Mouse (Mus musculus) hindbrain, embryonic 16.5 days (tissue): ENCODE measurements around the gene Slc7a5. TPM values are rescaled to one million over a fixed set of nuclear protein-coding genes. Genes with fewer than 3 reads are reported as not detected.
A peak's percentile ranks its signal among the peaks of the same experiment; 100 is the strongest.

ENCODE experiments used
- ATAC-seq: fragments of 200-750 bp; cut with Nextera tagmentation; 2 replicates; pipeline ENCODE4 v1.8.0; 2017; ENCODE audit warnings: moderate TSS enrichment, moderate library complexity
- H3K27ac ChIP-seq: fragments of 300-500 bp; sonication (generic); 2 replicates; pipeline ENCODE4 v1.5.1; 2014; ENCODE audit warnings: low read depth, mild to moderate bottlenecking, control low read depth, low read length, moderate library complexity
- H3K27me3 ChIP-seq: fragments of 300-500 bp; sonication (generic); replicated peaks from 2 replicates; pipeline ENCODE4 v1.6.1; 2014; ENCODE audit warnings: low read length; ENCODE audit not compliant: control insufficient read depth, insufficient read depth
- H3K36me3 ChIP-seq: fragments of 300-500 bp; sonication (generic); 2 replicates; pipeline ENCODE4 v1.6.1; 2014; ENCODE audit warnings: mild to moderate bottlenecking, low read length, moderate library complexity, mixed read lengths; ENCODE audit not compliant: control insufficient read depth, insufficient read depth
- H3K4me1 ChIP-seq: fragments of 300-500 bp; sonication (generic); 2 replicates; pipeline ENCODE4 v1.6.1; 2014; ENCODE audit warnings: low read depth, low read length; ENCODE audit not compliant: control insufficient read depth, insufficient read depth
- H3K4me2 ChIP-seq: fragments of 300-500 bp; sonication (generic); 2 replicates; pipeline ENCODE4 v1.6.1; 2014; ENCODE audit warnings: mild to moderate bottlenecking, low read length, control low read depth, moderate library complexity
- H3K4me3 ChIP-seq: fragments of 300-500 bp; sonication (generic); 2 replicates; pipeline ENCODE4 v1.5.1; 2014; ENCODE audit warnings: mild to moderate bottlenecking, low read length, control low read depth, moderate library complexity
- H3K9ac ChIP-seq: fragments of 300-500 bp; sonication (generic); 2 replicates; pipeline ENCODE4 v1.6.1; 2014; ENCODE audit warnings: low read depth, mild to moderate bottlenecking, control low read depth, low read length, moderate library complexity
- H3K9me3 ChIP-seq: fragments of 300-500 bp; sonication (generic); 2 replicates; pipeline ENCODE4 v1.6.1; 2014; ENCODE audit warnings: mild to moderate bottlenecking, low read length, moderate library complexity; ENCODE audit not compliant: control insufficient read depth
- WGBS: fragments of 180-500 bp; shearing (Covaris S2); extraction: QIAGEN DNeasy Blood & Tissue Kit; methylation state at CpG from one replicate; pipeline ENCODE4 v1.1.7; 2014; 5-methylcytosine and 5-hydroxymethylcytosine counted together
- polyA plus RNA-seq: library from polyadenylated mRNA; unstranded; fragments of >200 nt; fragmentation: Nextera tagmentation; extraction: Ambion mirVana; gene quantifications from 2 replicates; pipeline ENCODE4 v1.2.1, GENCODE M21; 2015

The Slc7a5 gene
- polyA plus RNA-seq, 1 experiment from 2014 or later: 44.9 TPM

DNA sequence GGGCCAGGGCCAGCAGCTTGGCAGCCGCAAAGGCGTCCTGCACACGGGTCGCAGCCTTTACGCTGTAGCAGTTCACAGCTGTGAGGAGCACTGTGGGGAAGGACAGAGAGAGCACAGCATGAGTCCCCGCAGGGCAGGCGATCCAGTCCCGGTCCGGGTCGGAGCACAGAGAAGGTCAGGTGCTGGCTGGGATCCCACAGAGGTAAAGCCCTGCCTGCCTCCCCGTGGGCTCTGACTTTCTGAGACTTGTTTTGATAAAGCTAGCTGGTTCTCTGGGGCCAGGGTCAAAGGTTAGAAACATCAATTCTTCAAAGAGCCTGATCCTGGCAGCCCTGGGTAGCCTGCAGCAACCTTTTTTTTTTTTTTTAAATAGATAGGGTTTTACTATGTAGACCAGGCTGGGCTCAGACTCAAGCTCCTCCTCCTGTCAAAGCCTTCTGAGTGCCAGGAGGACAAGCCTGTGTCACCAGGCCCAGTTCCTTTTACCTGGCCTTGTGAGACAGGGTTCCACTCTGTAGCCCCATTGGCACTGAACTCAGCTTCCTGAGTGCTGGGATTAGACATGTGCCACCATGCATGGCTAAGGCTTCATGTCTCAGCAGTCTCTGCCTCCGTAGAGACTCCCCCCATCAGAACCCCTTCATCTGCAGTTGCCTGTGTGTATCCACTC, 10.9 kb downstream of the Slc7a5 start:
- no peaks in the 10 kb centered on the region for H3K36me3 ChIP-seq
- H3K9ac ChIP-seq: peak overlapping the region; percentile 7; the same call in 1 of the 2 replicates
- no peak overlapping the region for H3K4me3 ChIP-seq
- no peak overlapping the region for H3K27ac ChIP-seq
- H3K9me3 ChIP-seq: no peaks in the 10 kb centered on the region
- H3K27me3 ChIP-seq: no peaks in the 10 kb centered on the region
- no peak for ATAC-seq
- peaks cover 31% of the 10 kb centered on the region for H3K4me1 ChIP-seq
- 29% methylated on average over 12 of the region's 12 CpGs for WGBS
- no peak overlapping the region for H3K4me2 ChIP-seq

- ATAC-seq: no peak
- Histone ChIP-seq H3K27me3 (no peaks in the 10 kb centered on the region), H3K36me3 (no peaks in the 10 kb centered on the region), H3K4me3 (no peak overlapping the region), H3K4me1 (peaks cover 30% of the 10 kb centered on the region), H3K9ac (no peak overlapping the region), H3K4me2 (no peak overlapping the region), H3K27ac (no peak overlapping the region), H3K9me3 (no peaks in the 10 kb centered on the region)
- 57% methylated on average over 7 of the region's 7 CpGs for WGBS
Measured at GRCm38 (mm10) chr8:121895910-121896309, 11.6 kb downstream of the Slc7a5 start.

GRCm38 (mm10) chr8:121892875-121893274, 14.6 kb downstream of the Slc7a5 start:
- peaks cover 17% of the 10 kb centered on the region for H3K4me1 ChIP-seq
- WGBS: 59% methylated on average over 5 of the region's 5 CpGs
- H3K9me3 ChIP-seq: no peaks in the 10 kb centered on the region
- H3K4me3 ChIP-seq: no peak overlapping the region
- no peaks in the 10 kb centered on the region for H3K36me3 ChIP-seq
- H3K9ac ChIP-seq: no peak overlapping the region
- H3K4me2 ChIP-seq: no peak overlapping the region
- no peak overlapping the region for H3K27ac ChIP-seq
- H3K27me3 ChIP-seq: no peaks in the 10 kb centered on the region
- ATAC-seq: no peak

- 84% methylated on average over 15 of the region's 15 CpGs for WGBS
- Histone ChIP-seq H3K4me1 (no peaks in the 10 kb centered on the region), H3K27ac (no peak overlapping the region), H3K36me3 (peaks cover 12% of the 10 kb centered on the region), H3K4me2 (no peak overlapping the region), H3K9me3 (no peaks in the 10 kb centered on the region), H3K27me3 (no peaks in the 10 kb centered on the region), H3K9ac (no peak overlapping the region), H3K4me3 (no peak overlapping the region)
- no peak for ATAC-seq
Measured at GRCm38 (mm10) chr8:121889810-121890785, 17.4 kb downstream of the Slc7a5 start.

DNA sequence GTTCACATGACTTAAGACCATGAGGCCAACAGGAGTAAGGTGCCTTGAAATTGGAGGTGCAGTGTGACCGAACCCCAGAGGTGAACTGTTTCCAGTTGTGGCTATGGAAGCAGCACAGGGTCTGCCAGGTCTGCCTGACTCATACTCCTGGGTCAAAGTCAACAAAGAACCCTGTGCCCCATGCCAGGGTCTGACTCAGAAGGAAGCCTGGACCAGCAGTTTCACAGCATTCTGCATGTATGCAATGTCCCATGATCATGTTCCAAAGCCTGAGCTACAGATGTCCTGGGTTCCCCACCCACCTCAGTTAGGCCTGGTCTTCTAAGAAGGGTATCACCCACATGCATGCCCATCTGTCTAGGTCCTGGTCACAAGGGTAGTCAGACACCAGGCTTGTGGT, 18.2 kb downstream of the Slc7a5 start:
- H3K4me3 ChIP-seq: no peak overlapping the region
- peaks cover 16% of the 10 kb centered on the region for H3K36me3 ChIP-seq
- H3K9me3 ChIP-seq: no peaks in the 10 kb centered on the region
- no peak overlapping the region for H3K4me2 ChIP-seq
- H3K9ac ChIP-seq: no peak overlapping the region
- no peak for ATAC-seq
- WGBS: 100% methylated on average over 1 of the region's 1 CpGs
- no peak overlapping the region for H3K27ac ChIP-seq
- H3K4me1 ChIP-seq: no peaks in the 10 kb centered on the region
- H3K27me3 ChIP-seq: no peaks in the 10 kb centered on the region

GRCm38 (mm10) chr8:121887547-121887946, 19.9 kb downstream of the Slc7a5 start:
- Histone ChIP-seq H3K9ac (no peak overlapping the region), H3K9me3 (no peaks in the 10 kb centered on the region), H3K4me1 (no peaks in the 10 kb centered on the region), H3K27ac (no peak overlapping the region), H3K36me3 (peaks cover 20% of the 10 kb centered on the region), H3K27me3 (no peaks in the 10 kb centered on the region), H3K4me3 (no peak overlapping the region), H3K4me2 (no peak overlapping the region)
- WGBS: 75% methylated on average over 1 of the region's 1 CpGs
- ATAC-seq: no peak

GRCm38 (mm10) chr8:121885433-121885832, 22.1 kb downstream of the Slc7a5 start:
- H3K27ac ChIP-seq: 0 out of 2 replicates have a peak overlapping the region, but pooled peaks have one; percentile 27
- no peak overlapping the region for H3K4me2 ChIP-seq
- 56% methylated on average over 6 of the region's 6 CpGs for WGBS
- no peak overlapping the region for H3K4me3 ChIP-seq
- H3K27me3 ChIP-seq: no peaks in the 10 kb centered on the region
- no peaks in the 10 kb centered on the region for H3K9me3 ChIP-seq
- peaks cover 28% of the 10 kb centered on the region for H3K36me3 ChIP-seq
- H3K9ac ChIP-seq: no peak overlapping the region
- no peaks in the 10 kb centered on the region; the same call in 1 of the 2 replicates for H3K4me1 ChIP-seq
- ATAC-seq: no peak

DNA sequence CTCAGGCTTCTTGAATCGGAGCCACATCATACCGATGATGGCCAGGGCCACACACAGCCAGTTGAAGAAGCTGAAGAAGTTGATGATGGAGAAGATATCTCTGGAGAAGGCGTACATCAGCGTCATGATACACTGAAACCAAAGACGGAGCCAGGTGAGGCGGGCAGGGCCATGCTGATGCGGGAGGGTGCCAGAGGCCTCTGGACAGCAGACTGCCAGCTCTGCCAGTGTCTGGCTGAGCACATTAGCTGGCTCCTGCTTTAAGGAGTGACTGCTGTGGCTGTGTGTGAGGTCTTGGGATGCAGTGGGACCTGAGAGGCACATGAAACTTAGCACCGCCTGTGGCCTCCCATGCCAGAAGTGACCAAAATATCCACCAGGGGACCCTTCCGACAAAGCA, 22.5 kb downstream of the Slc7a5 start:
- Histone ChIP-seq H3K27me3 (no peaks in the 10 kb centered on the region), H3K4me2 (no peak overlapping the region), H3K9me3 (no peaks in the 10 kb centered on the region), H3K9ac (no peak overlapping the region), H3K27ac (no peak overlapping the region), H3K4me1 (no peaks in the 10 kb centered on the region; the same call in 1 of the 2 replicates), H3K4me3 (no peak overlapping the region), H3K36me3 (peaks cover 28% of the 10 kb centered on the region)
- no peak for ATAC-seq
- 90% methylated on average over 9 of the region's 9 CpGs for WGBS

DNA sequence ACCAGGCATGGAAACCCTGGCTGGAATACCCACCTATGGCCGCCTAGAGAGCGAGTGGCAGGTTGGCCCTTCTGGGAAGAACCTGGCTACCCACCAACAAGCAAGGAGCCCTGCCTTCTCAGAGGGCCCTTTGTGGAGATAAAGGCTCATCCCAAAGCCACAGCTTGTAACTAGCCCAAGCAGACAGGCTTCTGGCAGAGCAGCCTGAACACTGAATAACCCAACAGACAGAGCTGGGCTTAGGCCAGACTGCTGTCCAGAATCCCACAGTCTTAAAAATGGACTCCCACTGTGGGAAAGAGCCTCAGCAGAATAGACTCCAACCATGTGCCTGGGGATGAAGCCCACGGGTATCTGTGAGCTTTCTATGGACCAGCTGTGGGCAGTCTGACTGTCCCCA, 23.3 kb downstream of the Slc7a5 start:
- peak; percentile 78 for ATAC-seq
- no peak overlapping the region for H3K27ac ChIP-seq
- H3K4me3 ChIP-seq: no peak overlapping the region
- no peaks in the 10 kb centered on the region; the same call in 1 of the 2 replicates for H3K4me1 ChIP-seq
- H3K36me3 ChIP-seq: peaks cover 28% of the 10 kb centered on the region
- no peaks in the 10 kb centered on the region for H3K27me3 ChIP-seq
- no peak overlapping the region for H3K4me2 ChIP-seq
- H3K9ac ChIP-seq: no peak overlapping the region
- no peaks in the 10 kb centered on the region for H3K9me3 ChIP-seq
- 81% methylated on average over 3 of the region's 3 CpGs for WGBS
